Mouse (Mus musculus) MEL (cell line): Measurements from ENCODE around the gene Tdo2. TPM values are rescaled to one million over a fixed set of nuclear protein-coding genes. Genes with fewer than 3 reads are reported as not detected.

Source experiments
- polyA plus RNA-seq, 2 experiments: library from polyadenylated mRNA; stranded (reverse) in 1 of 2; unstranded in 1 of 2; fragments of >175 nt in 1 of 2; fragments of >200 nt in 1 of 2; gene quantifications; 2 replicates each; pipeline versions ENCODE4 v1.2.1 to v1.2.4; 2012; ENCODE audit warnings: low replicate concordance in 2 of 2, low read depth in 1 of 2; ENCODE audit not compliant: insufficient read length in 2 of 2, insufficient read depth in 1 of 2, missing spikeins in 1 of 2
- total RNA-seq: library from RNA; depleted of rRNA; stranded (reverse); fragments of 300-350 nt; gene quantifications from 2 replicates; pipeline ENCODE4 v1.2.3, GENCODE M21; 2012; rRNA removed

Gene Tdo2
- total and polyA plus RNA-seq, 3 experiments = not detected

Other genes starting within 250 kb of the Tdo2 start
- gene Ctso, start 43.6 kb downstream of the Tdo2 start, total RNA-seq = 0.23 and 0.50 TPM in 2 replicates
- gene Ctso, start 43.6 kb downstream of the Tdo2 start, polyA plus RNA-seq = under 1 TPM in 1 of 2 experiments, not detected in 1; 0.15 TPM
- not detected in 2 replicates for gene Asic5, start 6.1 kb upstream of the Tdo2 start, total RNA-seq
- gene Asic5, start 6.1 kb upstream of the Tdo2 start, polyA plus RNA-seq = not detected
- not detected in 2 replicates for gene Gucy1b1, start 98.5 kb upstream of the Tdo2 start, total RNA-seq
- not detected for gene Gucy1b1, start 98.5 kb upstream of the Tdo2 start, polyA plus RNA-seq
- gene Gucy1a1, start 169.6 kb upstream of the Tdo2 start, total RNA-seq = not detected in 2 replicates
- not detected for gene Gucy1a1, start 169.6 kb upstream of the Tdo2 start, polyA plus RNA-seq